10 mouse cellular contexts compared by ENCODE assay signal in genomic region chr11:117440865-117441425, GRCm38 (mm10). TPM values are rescaled to one million over a fixed set of nuclear protein-coding genes. Genes with fewer than 3 reads are reported as not detected.
DNase-seq lines count a peak whose midpoint lies in the region; ATAC-seq and TF ChIP-seq lines count a peak whose summit lies in the region.
"Had no signal": no experiment of that assay in that cellular context is flagged by ENCODE, and none has a peak within 500 bp of the region (broad histone marks: within the 10 kb centered on the region; RNA-seq: fewer than 3 reads in every experiment).

No protein-coding gene starts in this region.

- H3K27me3 ChIP-seq in lung, embryonic 14.5 days (ENCODE audit: insufficient read depth, low read length), result peaks cover 16% of the 10 kb centered on the region; the same call in 1 of the 2 replicates
- peaks cover 16% of the 10 kb centered on the region for H3K27me3 ChIP-seq in hindbrain, embryonic 12.5 days
- H3K27me3 ChIP-seq in neural tube, embryonic 12.5 days (replicated peaks), result peaks cover 5% of the 10 kb centered on the region

- peak overlapping the region; percentile 44 for H3K4me2 ChIP-seq in lung, embryonic 14.5 days
- peak overlapping the region; percentile 40 for H3K4me2 ChIP-seq in hindbrain, embryonic 12.5 days (replicated peaks)
- peak overlapping the region; percentile 48 for H3K4me2 ChIP-seq in neural tube, embryonic 12.5 days (replicated peaks)

- H3K4me3 ChIP-seq in lung, embryonic 14.5 days (ENCODE audit: low read depth, low read length), result no peak overlapping the region
- H3K4me3 ChIP-seq in hindbrain, embryonic 12.5 days, result 0 out of 2 replicates have a peak overlapping the region, but pooled peaks have one; percentile 3
- no peak overlapping the region for H3K4me3 ChIP-seq in neural tube, embryonic 12.5 days

- 13% methylated on average over 22 of the region's 22 CpGs for WGBS in lung, embryonic 14.5 days
- WGBS in hindbrain, embryonic 12.5 days, result 11% methylated on average over 22 of the region's 22 CpGs
- 12% methylated on average over 22 of the region's 22 CpGs for whole genome bisulfite sequencing in neural tube, embryonic 12.5 days

- TF ChIP-seq CTCF in lung, embryonic 14.5 days (IDR thresholded peaks at IDR 0.05; ENCODE audit: low read depth), result no peak

- H3K27ac ChIP-seq in lung, embryonic 14.5 days (ENCODE audit: low read depth), result no peak overlapping the region
- H3K27ac ChIP-seq in hindbrain, embryonic 12.5 days, result peak overlapping the region; percentile 74
- no peak overlapping the region for H3K27ac ChIP-seq in neural tube, embryonic 12.5 days

- ATAC-seq in lung, embryonic 14.5 days (ENCODE audit: insufficient read depth), result no peak
- 0 out of 2 replicates have a peak, but pooled peaks have one; percentile 26 for ATAC-seq in hindbrain, embryonic 12.5 days (ENCODE audit: low FRiP score)
- no peak for ATAC-seq in neural tube, embryonic 12.5 days (ENCODE audit: low FRiP score, low read depth)

- DNase-seq in embryo, embryonic 10.5 days (ENCODE audit: low spot score), result peak; percentile 37
- DNase-seq in embryo, embryonic 10 days (ENCODE audit: low spot score), result no peak
- peak; percentile 53 for DNase-seq in lung, embryonic 14.5 days
- no peak for DNase-seq in lung, postnatal 25 days (ENCODE audit: low spot score)
- no peak for DNase-seq in layer of hippocampus, adult 9-11 months
- no peak for DNase-seq in adrenal gland, postnatal 10 days

- no peaks in the 10 kb centered on the region for H3K36me3 ChIP-seq in lung, embryonic 14.5 days (ENCODE audit: insufficient read depth)
- H3K36me3 ChIP-seq in hindbrain, embryonic 12.5 days, result no peaks in the 10 kb centered on the region
- no peaks in the 10 kb centered on the region for H3K36me3 ChIP-seq in neural tube, embryonic 12.5 days

- no peak overlapping the region for H3K9ac ChIP-seq in lung, embryonic 14.5 days
- peak overlapping the region; percentile 24; the same call in 1 of the 2 replicates for H3K9ac ChIP-seq in hindbrain, embryonic 12.5 days
- H3K9ac ChIP-seq in neural tube, embryonic 12.5 days, result 0 out of 2 replicates have a peak overlapping the region, but pooled peaks have one; percentile 26

- no peaks in the 10 kb centered on the region for H3K9me3 ChIP-seq in lung, embryonic 14.5 days (ENCODE audit: low read depth, low read length)
- H3K9me3 ChIP-seq in hindbrain, embryonic 12.5 days (replicated peaks), result no peaks in the 10 kb centered on the region
- H3K9me3 ChIP-seq in neural tube, embryonic 12.5 days, result no peaks in the 10 kb centered on the region

- H3K4me1 ChIP-seq in lung, embryonic 14.5 days (ENCODE audit: insufficient read depth), result no peaks in the 10 kb centered on the region
- peaks cover 78% of the 10 kb centered on the region for H3K4me1 ChIP-seq in hindbrain, embryonic 12.5 days
- peaks cover 75% of the 10 kb centered on the region for H3K4me1 ChIP-seq in neural tube, embryonic 12.5 days

RNA-seq across cellular contexts. Expression of gene Gm11733, which starts 43.2 kb away (rescaled TPM):
- polyA plus RNA-seq in lung, embryonic 14.5 days (2014; fragmentation: Nextera tagmentation; extraction: Ambion mirVana), result 0.08 TPM in 1 of 2 replicates, not detected in the other
- not detected in 2 replicates for polyA plus RNA-seq in hindbrain, embryonic 12.5 days (2016; fragmentation: Nextera tagmentation; extraction: Ambion mirVana)
- 0.08 TPM in 1 of 2 replicates, not detected in the other for polyA plus RNA-seq in neural tube, embryonic 12.5 days (2016; fragmentation: Nextera tagmentation; extraction: Ambion mirVana)
- total RNA-seq in adrenal gland, postnatal 10 days (2021), result not detected
- total RNA-seq: common myeloid progenitor, adult 5-6 weeks had no signal
- polyA plus RNA-seq: large intestine, adult 2 months had no signal

Comparison
In these comparisons a context has a peak if more than half of its experiments do, and no peak if none do; other contexts are left out.
1. DNase-seq: peak in embryo, embryonic 10.5 days (single experiment) and lung, embryonic 14.5 days (single experiment); none in embryo, embryonic 10 days (single experiment), lung, postnatal 25 days (single experiment), layer of hippocampus, adult 9-11 months (single experiment) and adrenal gland, postnatal 10 days (single experiment).
2. Peak in every context shown above with its lines, with median percentiles within 50 percentile points of each other: H3K4me2 ChIP-seq.